Mouse (Mus musculus): ENCODE measurements around the gene Dlg1.

GRCm38 (mm10) chr16:31910281-31910847, 247.1 kb downstream of the Dlg1 start:
- TF ChIP-seq CTCF (IDR thresholded peaks at IDR 0.05; ENCODE audit: low read depth, low read length) (no peak), GATA1 (IDR thresholded peaks at IDR 0.05; ENCODE audit: borderline replicate concordance, low read length) (no peak), TAL1 (conservative IDR thresholded peaks at IDR 0.05; ENCODE audit: low read depth, low read length) (no peak)
